Mouse (Mus musculus): Measurements from ENCODE around the gene Zc3h10. TPM values are rescaled to one million over a fixed set of nuclear protein-coding genes. Genes with fewer than 3 reads are reported as not detected.
"Not testable (repeated sequence)": the region's sequence is repeated elsewhere in the genome, so short reads cannot be mapped to it uniquely, and the experiment has no call there.

Gene Zc3h10
- total RNA-seq, 2 experiments from 2014 or later, result 5.6 to 10.2 TPM

GRCm38 (mm10) chr10:128504012-128504411 is 43.6 kb downstream of the Zc3h10 start:
- ATAC-seq (replicated peaks; ENCODE audit: low FRiP score, low TSS enrichment, poor library complexity, severe bottlenecking), result 0 out of 2 replicates have a peak, but pooled peaks have one; percentile 14

- ATAC-seq (replicated peaks; ENCODE audit: low FRiP score, low TSS enrichment, poor library complexity, severe bottlenecking), result no peak
These were observed 44.0 kb downstream of the Zc3h10 start for GRCm38 (mm10) chr10:128503532-128503931.

GRCm38 (mm10) chr10:128502341-128502740 is 45.2 kb downstream of the Zc3h10 start:
- no peak for ATAC-seq (replicated peaks; ENCODE audit: low FRiP score, low TSS enrichment, poor library complexity, severe bottlenecking)

- peak; percentile 21; the same call in 1 of the 2 replicates for ATAC-seq (replicated peaks; ENCODE audit: low FRiP score, low TSS enrichment, poor library complexity, severe bottlenecking)
These were observed 48.4 kb downstream of the Zc3h10 start for GRCm38 (mm10) chr10:128499116-128499671.

- ATAC-seq (replicated peaks; ENCODE audit: low FRiP score, low TSS enrichment, poor library complexity, severe bottlenecking), result peak; percentile 83
These were observed 49.0 kb downstream of the Zc3h10 start, which contains the start of gene Myl6b for GRCm38 (mm10) chr10:128498590-128498989. TSS of gene Myl6b (minus strand) at chr10:128498685.

DNA sequence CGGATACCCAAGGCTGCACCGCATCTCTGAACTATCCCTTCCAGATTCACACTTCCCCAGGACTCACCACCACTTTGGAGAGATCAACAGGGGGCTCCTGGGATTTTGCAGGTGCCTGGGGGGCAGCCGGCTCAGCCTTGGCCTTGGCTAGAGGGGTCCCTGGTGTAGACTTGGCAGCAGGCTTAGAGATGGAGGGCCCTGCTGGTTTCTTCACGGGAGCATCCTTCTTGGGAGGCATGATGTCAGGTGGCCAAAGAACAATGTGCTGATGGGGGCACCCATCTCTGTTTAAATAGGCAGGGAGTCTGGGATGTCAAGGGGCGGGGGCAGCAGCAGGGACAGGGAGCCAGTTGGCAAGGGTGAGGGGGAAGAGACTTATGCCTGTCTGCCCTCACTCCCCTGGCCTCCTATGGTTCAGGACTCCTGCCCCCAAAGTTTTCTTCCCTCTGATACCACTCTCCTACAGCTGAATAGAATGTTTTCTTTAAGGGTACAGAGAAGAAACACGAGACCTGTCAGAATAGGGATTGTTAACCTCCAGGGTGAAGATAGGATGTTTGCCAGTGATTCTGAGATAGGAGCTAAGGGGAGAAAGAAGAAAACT is 50.3 kb downstream of the Zc3h10 start:
- no peak for ATAC-seq (replicated peaks; ENCODE audit: low FRiP score, low TSS enrichment, poor library complexity, severe bottlenecking)

- no peak for ATAC-seq (replicated peaks; ENCODE audit: low FRiP score, low TSS enrichment, poor library complexity, severe bottlenecking)
These were observed 51.0 kb downstream of the Zc3h10 start for GRCm38 (mm10) chr10:128496509-128497077.

DNA sequence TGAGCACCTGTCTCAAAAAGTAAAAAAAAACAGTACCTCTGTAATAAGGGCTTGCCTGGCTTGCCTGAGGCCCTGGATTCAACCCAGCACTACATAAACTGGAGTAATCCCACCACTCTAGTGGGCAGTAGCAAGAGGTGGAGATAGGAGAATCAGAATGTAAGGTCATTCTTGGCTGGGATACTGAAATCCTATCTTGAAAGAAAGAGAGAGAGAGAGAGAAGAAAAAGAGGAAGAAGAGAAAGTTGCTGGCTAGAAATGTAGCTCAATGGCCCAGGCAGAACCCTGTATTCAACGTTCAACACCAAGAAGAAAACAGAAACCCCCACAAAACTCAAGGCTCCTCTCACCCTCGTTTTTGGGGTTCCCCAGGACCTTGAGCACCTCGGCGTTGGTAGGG is 51.7 kb downstream of the Zc3h10 start:
- ATAC-seq (replicated peaks; ENCODE audit: low FRiP score, low TSS enrichment, poor library complexity, severe bottlenecking), result no peak

DNA sequence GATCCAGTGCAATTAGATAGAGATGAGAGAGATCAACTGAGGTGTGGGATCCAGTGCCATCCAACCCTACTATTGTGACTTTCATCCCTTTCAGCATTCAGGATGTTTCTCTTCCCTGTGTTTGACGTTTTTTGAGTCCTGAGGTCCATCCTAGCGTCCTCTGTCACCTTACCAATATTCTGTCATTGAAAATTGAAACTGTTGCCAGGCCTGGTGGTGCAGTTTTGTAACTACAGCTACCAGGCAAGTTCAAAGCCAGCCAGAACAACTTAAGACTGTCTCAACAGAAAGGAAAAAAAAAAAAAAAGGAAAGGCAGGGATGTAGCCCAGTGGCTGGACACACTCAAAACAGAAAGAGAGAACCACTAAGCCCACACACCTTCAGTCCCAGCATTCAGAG is 52.3 kb downstream of the Zc3h10 start:
- ATAC-seq (replicated peaks; ENCODE audit: low FRiP score, low TSS enrichment, poor library complexity, severe bottlenecking), result no peak

GRCm38 (mm10) chr10:128494667-128495245 is 52.8 kb downstream of the Zc3h10 start:
- ATAC-seq (replicated peaks; ENCODE audit: low FRiP score, low TSS enrichment, poor library complexity, severe bottlenecking), result no peak

DNA sequence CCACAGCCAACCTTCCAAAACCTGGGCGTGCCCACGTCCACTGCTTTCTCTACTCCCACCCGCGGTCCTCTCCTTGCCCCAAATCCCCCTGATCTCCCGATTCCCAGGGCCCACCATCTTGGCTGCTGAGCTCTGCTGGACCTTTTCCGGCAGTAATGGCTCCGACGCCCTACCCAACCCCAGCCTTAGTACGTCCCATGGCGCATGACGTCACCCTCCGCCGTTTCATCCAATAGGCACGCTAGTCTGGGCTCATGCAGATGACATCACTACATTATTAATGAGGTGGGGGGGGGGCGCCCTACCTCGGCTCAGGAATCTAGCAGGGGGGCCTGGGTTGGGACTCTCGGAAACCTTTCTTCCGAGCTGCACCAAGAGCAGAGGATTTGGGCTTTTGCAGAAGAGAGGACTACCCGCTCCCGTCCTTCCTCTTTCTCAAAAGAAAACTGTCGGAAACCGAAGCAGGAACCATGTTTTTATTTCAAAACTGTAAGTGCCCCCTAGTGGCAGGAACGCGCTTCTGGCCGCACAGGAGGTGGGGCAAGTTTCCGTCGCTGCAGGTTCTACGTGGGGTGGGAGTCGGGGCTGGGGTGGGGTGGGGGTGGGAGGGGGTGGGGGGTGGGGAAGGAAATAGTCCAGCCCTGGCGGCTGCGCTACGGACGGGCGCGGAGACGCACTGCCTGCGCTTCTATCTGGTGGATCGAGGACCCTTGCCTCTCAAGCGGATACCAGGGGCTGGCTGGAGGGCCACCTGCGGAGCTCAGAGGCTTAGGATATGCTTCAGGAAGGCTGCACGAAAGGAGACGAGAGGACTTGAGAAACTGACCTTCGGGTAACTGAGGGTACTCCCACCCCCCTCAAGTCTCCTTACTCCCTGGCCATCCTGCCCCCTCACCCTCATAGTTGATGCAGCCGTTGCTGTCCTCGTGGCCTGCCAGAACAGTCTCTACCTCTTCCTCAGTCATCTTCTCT is 53.6 kb downstream of the Zc3h10 start, which contains the start of gene Myl6:
TSS of gene Myl6 (minus strand) at position 451 of the 972 bp plus-strand sequence.
- peak; percentile 79 for ATAC-seq (replicated peaks; ENCODE audit: low FRiP score, low TSS enrichment, poor library complexity, severe bottlenecking)

DNA sequence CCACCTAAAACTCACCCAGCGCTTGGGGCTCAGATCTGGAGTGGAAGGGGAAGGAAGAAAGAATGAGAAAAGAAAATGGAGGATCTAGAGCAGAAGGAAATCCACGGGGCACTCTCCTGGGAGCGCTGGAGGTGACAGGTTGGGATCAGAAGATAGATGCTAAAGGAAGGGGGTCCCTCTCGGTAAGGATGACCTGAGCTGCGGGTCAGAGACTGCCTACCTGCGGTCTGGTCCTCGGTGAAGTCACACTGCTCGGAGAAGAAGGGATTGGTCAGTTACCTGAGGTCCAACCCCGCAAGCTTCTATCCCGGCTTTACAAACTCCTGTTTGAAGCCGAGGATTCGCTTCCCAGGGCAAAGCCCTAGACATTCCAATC is 54.3 kb downstream of the Zc3h10 start:
- ATAC-seq (replicated peaks; ENCODE audit: low FRiP score, low TSS enrichment, poor library complexity, severe bottlenecking), result peak; percentile 8

- ATAC-seq (replicated peaks; ENCODE audit: low FRiP score, low TSS enrichment, poor library complexity, severe bottlenecking), result peak; percentile 43
These were observed 54.8 kb downstream of the Zc3h10 start for GRCm38 (mm10) chr10:128492633-128493311.

DNA sequence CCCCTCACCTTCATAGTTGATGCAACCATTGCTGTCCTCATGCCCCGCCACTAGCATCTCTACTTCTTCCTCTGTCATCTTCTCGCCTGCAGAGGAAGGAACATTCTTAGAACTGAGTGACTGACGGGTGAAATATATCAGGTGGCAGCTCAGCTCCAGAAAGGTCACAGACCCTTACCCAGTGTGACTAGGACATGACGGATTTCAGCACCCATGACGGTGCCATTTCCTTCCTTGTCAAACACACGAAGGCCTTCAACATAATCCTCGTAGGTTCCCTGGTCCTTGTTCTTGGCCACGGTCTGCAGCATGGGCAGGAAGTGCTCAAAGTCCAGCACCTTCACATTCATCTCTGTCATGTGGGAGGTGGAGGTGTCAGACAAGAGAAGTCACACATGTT is 55.5 kb downstream of the Zc3h10 start:
- ATAC-seq (replicated peaks; ENCODE audit: low FRiP score, low TSS enrichment, poor library complexity, severe bottlenecking), result not testable (repeated sequence)

Other genes starting within 250 kb of the Zc3h10 start
- not detected in 2 replicates for gene Il23a, start 249.0 kb downstream of the Zc3h10 start, total RNA-seq (2014; fragmentation: Nextera tagmentation)
- gene Il23a, start 249.0 kb downstream of the Zc3h10 start, total RNA-seq (2017), result not detected in 2 replicates
- 37.0 and 40.7 TPM in 2 replicates for gene Pan2, start 244.4 kb downstream of the Zc3h10 start, total RNA-seq (2014; fragmentation: Nextera tagmentation)
- gene Pan2, start 244.4 kb downstream of the Zc3h10 start, total RNA-seq (2017), result 14.2 and 18.0 TPM in 2 replicates
- 62.8 and 95.5 TPM in 2 replicates for gene Cnpy2, start 225.3 kb downstream of the Zc3h10 start, total RNA-seq (2014; fragmentation: Nextera tagmentation)
- 86.0 and 87.5 TPM in 2 replicates for gene Cnpy2, start 225.3 kb downstream of the Zc3h10 start, total RNA-seq (2017)
- 226 and 251 TPM in 2 replicates for gene Cs, start 210.0 kb downstream of the Zc3h10 start, total RNA-seq (2014; fragmentation: Nextera tagmentation)
- 113 and 182 TPM in 2 replicates for gene Cs, start 210.0 kb downstream of the Zc3h10 start, total RNA-seq (2017)
- gene Coq10a, start 178.8 kb downstream of the Zc3h10 start, total RNA-seq (2014; fragmentation: Nextera tagmentation), result 12.9 and 16.8 TPM in 2 replicates
- 8.8 and 10.9 TPM in 2 replicates for gene Coq10a, start 178.8 kb downstream of the Zc3h10 start, total RNA-seq (2017)
- gene Ankrd52, start 170.7 kb downstream of the Zc3h10 start, total RNA-seq (2014; fragmentation: Nextera tagmentation), result 62.2 and 68.5 TPM in 2 replicates
- gene Ankrd52, start 170.7 kb downstream of the Zc3h10 start, total RNA-seq (2017), result 8.3 and 11.7 TPM in 2 replicates
- gene Slc39a5, start 146.5 kb downstream of the Zc3h10 start, total RNA-seq (2014; fragmentation: Nextera tagmentation), result not detected in 2 replicates
- not detected in 2 replicates for gene Slc39a5, start 146.5 kb downstream of the Zc3h10 start, total RNA-seq (2017)
- gene Nabp2, start 136.3 kb downstream of the Zc3h10 start, total RNA-seq (2014; fragmentation: Nextera tagmentation), result 63.0 and 130 TPM in 2 replicates
- gene Nabp2, start 136.3 kb downstream of the Zc3h10 start, total RNA-seq (2017), result 54.4 and 98.8 TPM in 2 replicates
- 20.9 and 21.6 TPM in 2 replicates for gene Rnf41, start 136.1 kb downstream of the Zc3h10 start, total RNA-seq (2014; fragmentation: Nextera tagmentation)
- gene Rnf41, start 136.1 kb downstream of the Zc3h10 start, total RNA-seq (2017), result 8.8 and 12.9 TPM in 2 replicates
- gene Smarcc2, start 88.5 kb downstream of the Zc3h10 start, total RNA-seq (2014; fragmentation: Nextera tagmentation), result 98.5 and 119 TPM in 2 replicates
- gene Smarcc2, start 88.5 kb downstream of the Zc3h10 start, total RNA-seq (2017), result 62.9 and 73.3 TPM in 2 replicates
- 655 and 828 TPM in 2 replicates for gene Myl6, start 53.6 kb downstream of the Zc3h10 start, total RNA-seq (2014; fragmentation: Nextera tagmentation)
- 663 and 819 TPM in 2 replicates for gene Myl6, start 53.6 kb downstream of the Zc3h10 start, total RNA-seq (2017)
- 3.7 and 6.3 TPM in 2 replicates for gene Myl6b, start 49.1 kb downstream of the Zc3h10 start, total RNA-seq (2014; fragmentation: Nextera tagmentation)
- gene Myl6b, start 49.1 kb downstream of the Zc3h10 start, total RNA-seq (2017), result 0.56 TPM in 1 of 2 replicates, not detected in the other
- gene Esyt1, start 21.9 kb downstream of the Zc3h10 start, total RNA-seq (2014; fragmentation: Nextera tagmentation), result 49.7 and 53.8 TPM in 2 replicates
- gene Esyt1, start 21.9 kb downstream of the Zc3h10 start, total RNA-seq (2017), result 59.2 and 66.2 TPM in 2 replicates
- 7,210 and 7,602 TPM in 2 replicates for gene Rpl41, start 1.5 kb upstream of the Zc3h10 start, total RNA-seq (2014; fragmentation: Nextera tagmentation)
- gene Rpl41, start 1.5 kb upstream of the Zc3h10 start, total RNA-seq (2017), result 3,211 and 3,934 TPM in 2 replicates
- gene Pa2g4, start 18.2 kb upstream of the Zc3h10 start, total RNA-seq (2014; fragmentation: Nextera tagmentation), result 419 and 446 TPM in 2 replicates
- gene Pa2g4, start 18.2 kb upstream of the Zc3h10 start, total RNA-seq (2017), result 426 and 489 TPM in 2 replicates
- 1.9 and 3.2 TPM in 2 replicates for gene Erbb3, start 41.9 kb upstream of the Zc3h10 start, total RNA-seq (2014; fragmentation: Nextera tagmentation)
- 0.09 and 1.2 TPM in 2 replicates for gene Erbb3, start 41.9 kb upstream of the Zc3h10 start, total RNA-seq (2017)
- 3,309 and 3,313 TPM in 2 replicates for gene Rps26, start 79.0 kb upstream of the Zc3h10 start, total RNA-seq (2014; fragmentation: Nextera tagmentation)
- gene Rps26, start 79.0 kb upstream of the Zc3h10 start, total RNA-seq (2017), result 1,110 and 1,543 TPM in 2 replicates
- gene Ikzf4, start 98.2 kb upstream of the Zc3h10 start, total RNA-seq (2014; fragmentation: Nextera tagmentation), result 0.25 and 0.26 TPM in 2 replicates
- 0.19 TPM in 1 of 2 replicates, not detected in the other for gene Ikzf4, start 98.2 kb upstream of the Zc3h10 start, total RNA-seq (2017)
- 7.0 and 7.8 TPM in 2 replicates for gene Suox, start 126.3 kb upstream of the Zc3h10 start, total RNA-seq (2014; fragmentation: Nextera tagmentation)
- gene Suox, start 126.3 kb upstream of the Zc3h10 start, total RNA-seq (2017), result 4.6 and 5.1 TPM in 2 replicates
- gene Rab5b, start 148.5 kb upstream of the Zc3h10 start, total RNA-seq (2014; fragmentation: Nextera tagmentation), result 16.2 and 22.1 TPM in 2 replicates
- 16.6 and 19.1 TPM in 2 replicates for gene Rab5b, start 148.5 kb upstream of the Zc3h10 start, total RNA-seq (2017)
- gene Pmel, start 156.4 kb upstream of the Zc3h10 start, total RNA-seq (2014; fragmentation: Nextera tagmentation), result not detected in 2 replicates
- gene Pmel, start 156.4 kb upstream of the Zc3h10 start, total RNA-seq (2017), result not detected in 2 replicates
- gene Cdk2, start 157.3 kb upstream of the Zc3h10 start, total RNA-seq (2014; fragmentation: Nextera tagmentation), result 68.6 and 94.9 TPM in 2 replicates
- 46.7 and 66.1 TPM in 2 replicates for gene Cdk2, start 157.3 kb upstream of the Zc3h10 start, total RNA-seq (2017)
- gene Dgka, start 197.1 kb upstream of the Zc3h10 start, total RNA-seq (2014; fragmentation: Nextera tagmentation), result 10.6 and 11.4 TPM in 2 replicates
- gene Dgka, start 197.1 kb upstream of the Zc3h10 start, total RNA-seq (2017), result 1.0 and 6.1 TPM in 2 replicates
- gene Pym1, start 200.1 kb upstream of the Zc3h10 start, total RNA-seq (2014; fragmentation: Nextera tagmentation), result 26.6 and 38.0 TPM in 2 replicates
- 27.0 and 58.4 TPM in 2 replicates for gene Pym1, start 200.1 kb upstream of the Zc3h10 start, total RNA-seq (2017)
- gene Mmp19, start 243.1 kb upstream of the Zc3h10 start, total RNA-seq (2014; fragmentation: Nextera tagmentation), result not detected in 2 replicates
- 0.05 and 0.23 TPM in 2 replicates for gene Mmp19, start 243.1 kb upstream of the Zc3h10 start, total RNA-seq (2017)